Mouse (Mus musculus) cerebellum, adult 18-20 months (tissue): ENCODE data around the gene Hhat.

ENCODE experiments used
- DNase-seq, 2 experiments: peaks; one replicate each; pipeline ENCODE4 v3.0.0; 2021

Hhat gene

DNA sequence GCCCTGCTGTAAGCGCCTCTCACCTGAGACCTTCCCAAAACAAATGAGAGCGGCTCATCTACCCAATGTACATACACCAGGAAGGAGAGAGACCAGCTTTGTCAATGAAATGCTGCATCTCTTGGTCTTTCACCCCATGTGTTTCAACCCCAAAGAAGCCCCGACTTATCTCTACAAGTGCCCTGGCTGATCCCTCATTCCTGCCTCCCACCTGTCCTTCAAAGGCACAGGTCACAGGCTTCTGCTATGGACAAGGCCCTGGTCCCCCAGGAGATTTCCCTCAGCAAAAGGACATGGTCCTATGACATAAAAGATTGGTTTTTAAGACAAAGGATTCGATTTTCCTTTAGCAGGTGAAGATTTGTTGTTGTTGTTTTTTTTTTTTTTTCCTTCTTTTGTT lies 227.3 kb downstream of the Hhat start:
- DNase-seq = no peak

DNA sequence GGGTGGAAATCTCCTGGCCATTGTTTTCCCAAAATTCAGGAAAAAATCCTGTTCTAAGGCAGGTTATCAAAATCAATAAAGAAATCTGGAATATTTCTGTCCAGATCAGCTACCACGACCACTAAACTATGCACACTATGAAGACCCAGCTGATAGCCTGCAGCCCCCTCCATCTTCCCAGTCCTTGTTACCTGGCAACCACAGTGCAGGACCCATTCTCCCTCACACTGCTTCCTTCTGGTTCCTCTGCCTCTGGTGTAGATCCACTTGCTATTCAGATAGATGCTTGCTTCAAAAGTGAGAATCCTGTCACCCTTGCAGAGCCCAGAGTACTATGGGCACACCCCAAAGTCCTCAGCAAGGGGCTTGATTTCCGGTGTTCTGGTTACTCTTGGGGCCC lies 228.9 kb downstream of the Hhat start:
- no peak for DNase-seq

DNA sequence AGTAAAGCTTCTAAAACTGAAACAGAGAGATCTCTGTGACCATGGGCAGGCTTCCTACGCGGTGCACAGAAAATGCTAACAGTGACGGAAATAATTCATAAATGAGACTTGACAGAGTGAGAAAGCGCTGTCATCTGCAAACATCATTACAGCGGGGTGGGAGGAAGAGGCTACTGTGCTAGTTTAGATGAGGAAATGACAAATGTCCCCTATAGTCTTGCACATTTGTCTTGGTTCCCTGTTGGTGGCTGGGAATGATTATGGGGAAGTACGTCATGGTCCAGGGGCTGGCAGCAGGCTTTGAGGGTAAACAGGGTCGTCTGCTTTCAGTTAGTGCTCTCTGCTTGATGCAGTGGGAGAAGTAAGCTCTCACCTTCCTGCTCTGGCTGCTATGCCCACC lies 233.9 kb downstream of the Hhat start:
- no peak for DNase-seq

DNA sequence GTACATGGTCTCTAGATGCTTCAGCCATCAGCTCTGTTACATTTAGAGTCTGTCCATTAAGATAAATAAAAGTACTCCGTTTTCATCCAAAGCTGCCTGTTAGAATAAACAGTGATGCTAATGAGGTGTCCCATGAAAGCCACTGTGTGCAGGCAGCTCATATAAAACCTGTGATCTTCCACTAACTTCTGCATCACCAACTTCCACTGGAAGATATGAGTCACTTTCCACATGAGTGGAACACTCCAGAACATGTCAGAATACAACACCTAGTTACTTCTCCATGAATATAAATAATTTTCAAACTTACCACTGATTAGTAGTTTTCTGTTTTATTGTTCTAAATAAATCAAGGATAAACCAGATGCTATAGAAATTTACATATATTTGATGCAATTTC lies 234.6 kb downstream of the Hhat start:
- no peak for DNase-seq

DNA sequence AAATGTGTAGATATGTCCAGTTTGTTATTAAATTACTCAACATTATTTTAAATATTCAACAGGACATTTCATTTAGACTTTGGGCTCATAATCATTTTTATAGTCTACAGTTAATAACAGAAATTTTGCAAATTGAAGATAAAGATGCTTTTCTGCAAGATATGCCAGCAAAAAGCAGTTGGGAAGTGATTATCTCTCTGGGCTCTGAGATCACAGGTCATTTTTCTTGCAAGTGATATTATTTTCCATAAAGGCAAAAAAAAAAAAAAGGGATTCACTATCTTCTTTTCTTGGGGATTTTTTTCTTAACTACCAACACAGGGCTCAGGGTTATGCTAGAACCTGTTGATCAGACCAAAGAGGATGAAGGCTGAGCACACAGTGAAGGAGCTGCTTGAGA lies 238.0 kb downstream of the Hhat start:
- no peak for DNase-seq

DNA sequence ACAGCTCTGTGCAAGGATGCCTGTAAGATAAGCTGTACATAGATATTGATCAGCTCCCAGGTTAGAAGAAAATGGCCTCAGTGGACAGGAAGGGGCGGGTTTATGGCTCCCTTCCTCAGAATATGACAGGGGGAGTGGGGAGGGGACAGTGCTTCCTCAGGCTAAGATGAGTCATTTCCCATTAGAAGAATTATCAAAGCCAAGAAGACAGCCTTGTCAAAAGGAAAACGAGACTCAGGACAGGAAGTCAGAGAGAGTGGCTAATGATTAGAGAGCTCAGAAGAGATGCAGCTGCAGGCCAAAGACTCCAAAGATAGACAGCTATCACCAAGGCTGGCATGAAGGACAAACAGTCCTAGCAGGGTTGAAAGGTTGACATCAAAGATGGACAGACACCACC lies 238.8 kb downstream of the Hhat start:
- DNase-seq = no peak

DNA sequence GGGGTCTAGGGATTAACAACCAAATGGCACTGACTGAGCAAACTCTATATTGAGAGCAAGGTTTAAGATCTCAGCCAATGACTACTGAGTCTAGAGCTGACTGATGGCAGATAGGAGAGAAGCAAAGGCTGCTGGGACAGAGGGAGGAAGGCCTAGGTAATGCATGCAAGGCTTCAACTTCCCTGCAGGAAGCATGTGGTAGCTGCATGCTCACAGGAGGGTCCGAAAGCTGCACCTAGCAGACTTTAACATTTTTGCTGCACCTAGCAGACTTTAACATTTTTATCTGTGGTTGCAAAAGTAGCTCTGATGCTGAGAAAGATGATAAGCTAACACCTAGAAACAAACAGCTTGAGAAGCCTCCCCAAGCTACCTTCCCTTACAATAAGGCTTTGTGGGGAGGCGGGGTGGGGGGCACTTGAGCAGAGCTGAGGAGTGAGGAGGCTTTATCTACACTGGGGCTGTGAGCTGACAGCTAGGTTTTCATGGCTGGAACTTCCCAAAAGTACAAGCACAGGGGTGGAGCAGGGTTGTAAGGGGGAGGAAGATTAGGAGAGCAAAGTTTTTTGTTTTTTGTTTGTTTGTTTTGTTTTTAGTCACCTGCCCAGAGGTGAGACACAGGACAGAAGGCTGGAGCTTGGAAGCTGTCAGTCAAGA lies 239.4 kb downstream of the Hhat start:
- DNase-seq = no peak

DNA sequence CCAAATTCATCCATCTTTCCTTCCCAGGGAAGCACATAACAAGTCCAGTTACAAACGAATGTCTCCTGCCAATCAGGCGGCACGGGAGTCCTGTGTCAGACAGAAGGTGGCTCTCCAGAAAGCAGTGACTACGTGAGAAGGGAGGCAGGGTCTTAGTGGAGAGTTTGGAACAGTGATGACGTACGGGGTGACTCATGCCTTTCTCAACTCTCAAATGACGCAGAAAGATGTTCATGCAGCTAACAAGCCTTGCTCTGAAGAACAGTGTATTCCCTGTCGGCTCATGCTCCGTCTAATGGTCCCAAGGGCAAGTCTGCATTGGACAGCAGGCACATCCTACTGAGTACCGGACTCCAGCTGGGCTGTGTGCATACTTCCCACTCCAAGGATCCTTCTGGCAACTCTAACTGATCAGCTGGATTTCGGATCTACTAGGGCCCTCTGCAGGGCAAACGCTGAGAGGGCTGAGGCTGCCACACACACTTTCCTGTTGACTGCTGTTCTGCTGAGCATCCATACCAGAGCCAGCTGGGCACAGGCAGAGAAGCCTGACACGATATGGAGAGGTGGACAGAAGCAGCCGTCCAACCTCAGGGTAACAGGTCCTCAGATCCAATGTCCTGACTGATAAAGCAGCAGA lies 245.2 kb downstream of the Hhat start:
- DNase-seq = peak in 1 of 2 experiments; percentile 38

- DNase-seq = no peak
Measured at GRCm38 (mm10) chr1:192522376-192523178, 248.4 kb downstream of the Hhat start.

DNA sequence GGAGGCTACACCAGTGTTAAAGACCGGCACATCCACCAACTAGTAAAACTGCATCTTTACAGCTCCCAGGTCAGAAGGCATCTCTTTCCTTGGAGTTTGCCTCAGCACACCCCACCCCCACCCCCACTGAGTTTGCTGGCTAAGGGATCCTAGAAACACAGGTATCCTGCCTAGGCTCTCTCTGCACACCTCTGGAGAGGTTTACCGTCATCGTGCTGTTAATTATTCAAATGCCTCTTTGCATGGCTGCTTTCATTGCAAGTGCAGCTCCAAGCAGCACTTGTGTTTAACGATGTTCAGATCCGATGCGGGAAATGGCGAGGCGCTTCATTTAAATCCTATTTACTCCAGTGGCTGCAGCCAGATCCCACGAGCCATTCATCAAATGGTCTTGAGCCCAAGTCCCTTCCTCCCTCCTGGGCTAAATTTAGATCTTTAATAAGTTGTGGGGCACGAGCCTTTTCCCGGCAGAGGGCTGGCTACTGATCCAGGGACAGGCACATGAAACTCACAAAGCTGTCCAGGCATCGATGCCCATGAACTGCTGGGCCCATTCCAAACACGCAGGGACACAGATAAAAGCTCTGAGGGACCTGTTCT lies 250.1 kb downstream of the Hhat start:
- DNase-seq = no peak

DNA sequence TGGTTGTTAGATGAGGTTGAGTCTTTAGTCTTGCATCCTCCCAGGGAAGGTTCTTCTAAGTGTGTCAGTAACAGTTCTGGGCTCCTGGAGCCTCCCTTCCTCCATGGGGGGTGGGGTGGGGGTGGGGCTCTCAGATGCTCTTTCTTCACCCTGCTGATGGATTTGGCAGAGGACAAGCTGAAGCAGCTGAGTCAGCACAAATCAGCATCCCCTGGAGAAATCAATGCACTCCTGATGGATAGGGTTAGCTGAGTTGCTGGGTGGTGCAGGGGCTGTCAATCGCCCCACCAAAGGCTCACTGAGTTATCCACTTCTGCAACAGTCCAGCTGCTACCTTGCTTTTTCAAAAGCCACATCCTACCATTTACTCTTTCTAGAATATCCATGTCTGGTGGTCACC lies 251.3 kb downstream of the Hhat start:
- no peak for DNase-seq

DNA sequence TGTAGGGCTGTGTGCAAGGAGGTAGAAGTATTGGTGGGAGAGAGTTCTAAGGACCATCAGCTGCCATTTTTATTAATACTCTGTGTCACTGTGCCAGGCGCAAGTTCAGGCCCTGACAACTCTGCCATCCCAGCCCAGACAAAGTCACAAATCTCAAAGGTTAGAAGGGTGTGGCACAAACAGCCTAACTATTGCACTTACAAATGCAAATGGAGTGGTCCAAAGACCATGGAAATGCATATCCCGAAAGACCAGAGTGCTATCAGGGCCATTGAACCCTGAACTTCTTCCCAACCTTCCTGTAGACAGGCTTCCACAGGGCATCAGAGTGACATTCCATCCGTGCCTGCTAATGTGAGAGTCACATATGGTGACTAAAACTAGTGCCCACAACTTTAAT lies 255.7 kb downstream of the Hhat start:
- no peak for DNase-seq

DNA sequence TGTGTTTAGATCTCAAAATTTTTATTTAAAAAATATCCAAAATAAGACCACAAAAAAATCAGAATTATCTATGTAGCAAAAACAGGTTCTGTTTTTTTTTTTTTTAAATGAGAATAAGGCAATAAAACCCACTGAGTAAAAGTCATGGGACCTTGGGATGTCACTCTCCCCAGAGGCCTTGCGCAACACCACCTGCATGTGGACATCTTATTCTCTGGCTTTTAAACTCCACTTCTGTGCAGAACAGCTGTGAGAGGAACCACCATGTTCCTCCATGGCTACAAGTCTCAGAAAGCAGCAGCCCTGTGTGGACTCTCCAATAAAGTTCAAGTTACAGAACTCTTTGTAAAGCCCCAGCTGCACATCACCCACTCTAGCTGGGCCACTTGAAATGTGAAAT lies 258.2 kb downstream of the Hhat start:
- no peak for DNase-seq

DNA sequence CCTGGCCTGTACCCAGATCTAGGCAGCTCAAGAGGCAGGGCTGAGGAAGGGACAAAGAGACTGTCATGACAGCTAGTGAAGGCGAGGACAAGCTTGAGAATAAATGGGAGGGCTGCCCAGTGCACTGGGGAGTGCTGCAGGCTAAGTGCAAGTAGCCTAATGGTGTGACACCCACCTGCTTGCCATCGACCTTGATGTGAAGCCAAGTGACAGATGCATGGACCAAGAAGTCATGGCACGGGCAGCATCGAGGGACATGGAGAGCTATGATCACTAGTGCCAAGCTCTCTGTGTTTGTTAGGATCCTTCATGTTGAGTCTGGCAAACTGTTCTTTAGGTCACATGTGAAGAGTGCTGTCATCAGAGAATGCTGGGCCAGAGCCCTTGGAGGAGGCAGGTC lies 267.4 kb downstream of the Hhat start:
- DNase-seq = peak in 1 of 2 experiments; percentile 54

GRCm38 (mm10) chr1:192502835-192503234 lies 268.2 kb downstream of the Hhat start:
- no peak for DNase-seq

- DNase-seq = peak; percentile 32 to 41
Measured at GRCm38 (mm10) chr1:192502016-192502415, 269.0 kb downstream of the Hhat start.

DNA sequence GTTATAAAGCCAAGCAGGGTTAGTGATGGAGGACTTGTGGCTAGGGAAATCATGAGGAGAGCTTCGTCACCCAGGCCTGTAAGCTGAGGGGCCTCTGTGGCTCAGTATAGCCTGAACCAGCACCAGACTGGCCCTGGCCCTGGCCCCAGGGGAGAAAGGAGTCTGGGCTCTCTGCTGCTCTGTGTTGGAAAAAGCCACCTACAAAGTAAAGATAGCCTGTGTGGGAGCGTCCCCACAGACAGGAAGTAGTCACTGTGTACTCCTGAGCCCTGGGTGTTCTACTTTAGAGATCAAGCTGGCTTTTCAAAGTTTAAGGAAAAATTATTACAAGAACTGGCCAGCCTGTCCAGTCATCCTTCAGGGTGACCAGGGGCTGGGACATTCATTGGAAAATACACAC lies 273.5 kb downstream of the Hhat start:
- DNase-seq = no peak

- no peak for DNase-seq
Measured at GRCm38 (mm10) chr1:192489908-192490825, 280.9 kb downstream of the Hhat start.

GRCm38 (mm10) chr1:192487571-192487970 lies 283.5 kb downstream of the Hhat start:
- DNase-seq = peak; percentile 69 to 79

DNA sequence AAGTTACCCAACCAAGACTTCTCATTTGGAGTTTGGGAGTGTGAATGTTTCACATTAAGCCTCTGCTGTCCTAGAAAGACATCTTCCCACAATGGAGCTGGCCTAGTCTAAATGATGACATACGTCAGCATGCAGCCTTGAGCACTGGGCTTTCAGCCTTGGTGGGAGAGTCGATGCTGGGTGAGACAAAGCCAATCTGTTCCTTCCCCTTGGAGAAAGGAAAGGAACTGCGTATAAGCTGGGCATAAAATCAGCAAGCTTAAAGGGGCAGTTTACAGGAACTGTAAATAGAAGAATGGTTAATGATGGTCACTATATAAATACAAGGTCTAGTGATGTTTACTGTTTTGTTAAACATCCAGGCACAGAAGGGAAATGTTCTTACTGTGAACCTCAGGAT lies 286.0 kb downstream of the Hhat start:
- DNase-seq = no peak

DNA sequence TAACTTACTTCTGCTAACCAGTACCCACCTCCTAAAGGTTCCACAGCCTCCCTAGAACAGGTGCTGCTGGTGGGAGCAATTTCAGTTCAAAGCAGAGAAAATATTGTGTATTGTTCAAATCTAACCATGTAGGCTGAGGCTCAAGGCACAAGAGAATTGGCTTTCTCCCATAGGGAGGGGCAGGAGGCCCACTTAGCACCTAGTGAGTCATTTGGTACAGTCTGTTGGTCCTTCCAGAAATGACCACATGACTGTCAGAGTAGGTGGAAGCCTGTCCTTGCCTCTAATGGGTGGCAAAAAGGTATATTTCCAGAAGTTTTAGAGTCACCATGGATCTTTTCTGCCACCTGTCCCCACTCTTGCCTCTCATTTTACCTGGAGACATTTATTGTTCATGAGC lies 289.6 kb downstream of the Hhat start:
- DNase-seq = no peak

DNA sequence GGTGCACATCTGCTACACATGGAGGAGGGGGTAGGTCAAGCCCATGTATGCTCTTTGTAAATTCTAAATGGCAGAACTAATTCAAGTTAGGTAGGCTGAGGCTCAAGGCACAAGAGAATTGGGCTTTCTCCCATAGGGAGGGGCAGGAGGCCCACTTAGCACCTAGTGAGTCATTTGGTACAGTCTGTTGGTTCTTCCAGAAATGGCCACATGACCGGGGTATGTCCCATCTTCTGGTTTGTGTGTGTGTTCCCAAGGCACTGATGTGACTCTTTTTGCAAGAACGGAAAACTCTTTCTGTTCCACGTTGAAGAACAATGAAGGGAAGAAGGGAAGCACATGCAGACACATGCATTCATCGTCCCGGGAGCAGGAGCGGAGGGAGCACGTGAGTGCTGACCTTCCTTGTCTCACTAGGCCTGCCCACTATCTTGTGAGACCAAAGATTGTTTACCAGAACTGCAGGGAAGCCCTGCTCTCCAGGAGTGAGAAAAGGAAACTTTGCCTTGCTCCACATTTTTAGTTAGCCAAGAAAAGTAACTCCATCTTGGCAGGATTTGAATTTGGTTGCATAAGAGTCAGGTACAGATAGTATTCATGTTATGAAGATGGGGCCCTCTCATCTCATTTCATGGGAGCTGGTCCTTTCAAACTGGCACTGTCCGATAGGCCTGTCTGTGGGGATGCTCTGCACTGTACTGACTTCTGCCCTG lies 290.8 kb downstream of the Hhat start:
- no peak for DNase-seq
